Mouse (Mus musculus) activated CD4-positive, CD25-positive, alpha-beta regulatory T cell, adult 9 weeks (primary cell): Measurements from ENCODE around the gene Vmn2r42. TPM values are rescaled to one million over a fixed set of nuclear protein-coding genes. Genes with fewer than 3 reads are reported as not detected.

Experiments
- polyA plus RNA-seq: library from polyadenylated mRNA; unstranded; fragments of 100-300 nt; shearing (Covaris generic); gene quantifications from one replicate; pipeline ENCODE4 v1.2.1, GENCODE M21; 2017

Gene Vmn2r42
- polyA plus RNA-seq = not detected

DNA sequence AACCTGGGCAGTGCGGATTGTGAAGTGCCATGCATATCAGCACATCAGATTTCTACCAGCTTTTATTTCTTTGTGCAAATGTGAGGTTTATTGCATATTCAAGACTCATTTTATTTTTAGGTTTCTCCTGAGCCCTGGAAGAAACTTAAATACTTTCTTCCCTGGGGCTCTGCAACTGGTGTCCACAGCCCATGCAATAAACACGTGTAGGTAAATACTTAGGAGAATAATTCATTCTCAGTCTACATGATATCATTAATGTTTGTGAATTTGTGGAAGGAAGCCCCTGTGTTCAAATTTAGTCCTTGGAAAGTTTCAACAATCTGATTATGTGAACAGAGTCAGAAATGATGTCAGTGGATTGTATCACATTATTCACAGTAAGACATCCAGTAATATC, at the start of gene Vmn2r42:
Gene Vmn2r42 (minus strand): TSS at position 101 of the 400 bp plus-strand sequence.

DNA sequence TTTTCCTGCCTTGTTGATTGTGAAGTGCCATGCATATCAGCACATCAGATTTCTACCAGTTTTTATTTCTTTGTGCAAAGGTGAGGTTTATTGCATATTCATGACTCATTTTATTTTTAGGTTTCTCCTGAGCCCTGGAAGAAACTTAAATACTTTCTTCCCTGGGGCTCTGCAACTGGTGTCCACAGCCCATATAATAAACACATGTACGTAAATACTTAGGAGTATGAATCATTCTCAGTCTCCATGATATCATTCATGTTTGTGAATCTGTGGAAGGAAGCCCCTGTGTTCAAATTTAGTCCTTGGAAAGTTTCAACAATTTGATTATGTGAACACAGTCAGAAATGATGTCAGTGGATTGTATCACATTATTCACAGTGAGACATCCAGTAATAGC, 38.6 kb downstream of the Vmn2r42 start, which contains the start of gene Vmn2r41:
Gene Vmn2r41 (minus strand): TSS at position 101 of the 400 bp plus-strand sequence.

Other genes with a start within 250 kb of the Vmn2r42 start
- gene Vmn2r41, start 38.7 kb downstream of the Vmn2r42 start, polyA plus RNA-seq = not detected
- gene Vmn2r43, start 60.3 kb upstream of the Vmn2r42 start, polyA plus RNA-seq = not detected
- gene Vmn2r44, start 183.0 kb upstream of the Vmn2r42 start, polyA plus RNA-seq = not detected